Mouse (Mus musculus): Measurements from ENCODE around the gene Ide.

DNA sequence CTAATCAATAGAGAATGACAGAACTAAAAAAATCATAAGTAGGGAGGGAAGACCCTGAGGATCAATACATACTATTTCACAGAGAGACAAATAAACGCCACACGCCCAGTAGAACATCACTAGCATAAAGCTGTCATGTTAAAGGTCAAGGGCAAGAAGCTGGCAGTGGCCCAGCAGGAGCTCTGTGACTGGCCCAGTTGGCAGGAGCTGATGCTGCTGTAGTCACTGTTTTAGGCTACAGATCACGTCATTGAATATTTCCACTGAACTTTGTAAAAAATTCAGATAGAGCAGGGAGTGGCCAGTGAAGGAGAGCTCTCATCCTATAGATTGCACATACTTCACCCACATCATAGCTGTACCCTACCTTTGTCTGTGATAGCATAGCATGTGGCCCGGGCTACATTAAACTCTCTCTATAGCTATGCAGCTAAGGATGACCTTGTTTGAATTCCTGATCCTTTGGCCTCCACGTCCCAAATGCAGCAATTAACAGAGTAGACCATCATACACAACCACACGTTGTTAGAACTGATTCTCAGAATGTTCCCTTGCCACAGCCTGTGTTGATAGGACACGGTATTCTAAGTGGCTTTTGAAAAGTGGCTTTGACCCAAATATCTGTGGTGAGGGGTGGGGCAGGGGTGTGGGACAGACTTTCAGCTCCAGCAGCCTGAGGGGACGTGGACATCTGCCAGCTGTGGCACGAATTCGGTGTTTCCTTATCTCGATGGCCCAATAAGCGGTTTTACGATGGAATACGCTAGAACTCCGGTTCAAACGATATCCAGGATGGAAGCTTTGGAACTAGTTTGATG, 16.6 kb downstream of the Ide start:
- TF ChIP-seq CTCF (IDR thresholded peaks at IDR 0.05; ENCODE audit: low read depth, low read length) (no peak), POLR2A (IDR thresholded peaks at IDR 0.05; ENCODE audit: borderline replicate concordance, low read depth, low read length) (no peak)
